Mouse (Mus musculus): ENCODE results near the gene Rtbdn.

GRCm38 (mm10) chr8:84945235-84945632, 1.6 kb upstream of the Rtbdn start:
- no peak for TF ChIP-seq CTCF (IDR thresholded peaks at IDR 0.05; ENCODE audit: control insufficient read depth, insufficient read depth, low read length)
- no peak for TF ChIP-seq POLR2A (IDR thresholded peaks at IDR 0.05; ENCODE audit: borderline replicate concordance, control insufficient read depth, low read depth, low read length)
